Mouse (Mus musculus) adrenal gland, postnatal 36 days (tissue): ENCODE data around the gene Rfk. TPM values are rescaled to one million over a fixed set of nuclear protein-coding genes. Genes with fewer than 3 reads are reported as not detected.

ENCODE experiments used
- DNase-seq, 2 experiments: peaks; one replicate each; pipeline ENCODE4 v3.0.0; 2021; ENCODE audit warnings: mixed read lengths in 1 of 2
- total RNA-seq, 2 experiments: library from RNA; stranded (reverse); gene quantifications; 2 replicates each; pipeline ENCODE4 v1.2.3; 2021

Rfk gene
- total RNA-seq, 2 experiments from 2014 or later, result 84.2 to 343 TPM

DNA sequence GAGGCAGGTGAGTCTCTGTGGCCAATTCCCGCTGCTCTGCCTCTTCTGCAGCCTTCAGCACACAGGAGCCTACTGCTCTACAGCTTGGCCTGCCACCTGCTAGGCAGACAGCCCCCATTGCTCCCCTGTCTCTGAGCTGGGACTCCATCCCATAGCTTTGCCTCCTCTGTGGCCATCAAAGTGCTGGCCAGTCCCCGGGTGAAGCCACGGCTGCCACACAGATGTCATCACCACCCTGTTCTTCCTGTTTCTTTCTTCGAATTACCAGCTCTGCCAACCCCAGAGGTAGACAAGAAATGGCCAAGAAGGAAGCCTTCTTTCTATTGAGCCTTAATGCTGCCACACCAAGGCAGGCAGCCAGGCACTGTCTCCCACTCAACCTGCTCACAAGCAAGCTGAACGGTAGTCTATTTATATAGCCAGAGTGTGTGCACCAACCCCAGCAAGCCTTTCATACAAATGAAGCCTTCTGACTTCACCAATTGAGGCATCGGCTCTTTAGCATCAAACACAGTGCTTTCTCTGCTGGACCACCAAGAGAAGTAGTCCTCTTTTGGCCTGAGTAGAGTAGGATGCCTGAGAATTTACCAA is 10.9 kb upstream of the Rfk start:
- no peak for DNase-seq

DNA sequence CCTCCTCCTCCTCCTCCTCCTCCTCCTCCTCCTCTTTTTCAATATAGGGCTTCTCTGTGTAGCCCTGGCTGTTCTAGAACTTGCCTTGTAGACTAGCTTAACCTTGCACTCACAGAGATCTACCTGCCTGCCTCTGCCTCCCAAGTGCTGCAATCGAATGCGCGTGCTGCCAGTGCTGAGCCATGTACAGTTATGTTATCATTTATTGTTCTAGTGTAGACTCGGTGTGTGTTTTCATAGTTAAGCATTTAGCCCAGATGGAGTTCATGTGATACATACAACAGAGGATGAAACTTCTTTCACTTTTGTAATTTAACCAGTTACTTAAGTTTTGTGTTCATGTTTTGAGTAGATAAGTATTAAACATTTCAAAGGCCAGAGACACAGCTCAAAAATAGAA is 8.8 kb upstream of the Rfk start:
- DNase-seq, result no peak

DNA sequence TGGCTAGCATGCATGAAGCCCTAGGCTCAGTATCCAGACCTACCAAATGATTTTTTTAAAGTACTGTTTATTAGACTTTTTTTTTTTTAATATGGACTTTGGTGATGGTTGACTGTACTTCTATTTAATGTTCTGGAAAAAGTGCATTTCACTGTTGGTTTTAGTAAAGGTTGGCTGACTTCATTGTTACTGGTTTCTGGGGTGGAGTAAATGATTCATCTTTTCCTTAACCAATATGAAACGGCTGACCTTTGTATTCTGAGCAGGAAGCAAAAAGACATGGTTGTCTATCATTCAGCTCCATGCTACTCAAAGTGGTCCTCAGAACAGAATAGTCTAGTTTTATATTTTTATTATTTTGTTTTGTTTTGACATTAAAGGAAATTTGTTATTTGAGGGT is 8.4 kb upstream of the Rfk start:
- no peak for DNase-seq

DNA sequence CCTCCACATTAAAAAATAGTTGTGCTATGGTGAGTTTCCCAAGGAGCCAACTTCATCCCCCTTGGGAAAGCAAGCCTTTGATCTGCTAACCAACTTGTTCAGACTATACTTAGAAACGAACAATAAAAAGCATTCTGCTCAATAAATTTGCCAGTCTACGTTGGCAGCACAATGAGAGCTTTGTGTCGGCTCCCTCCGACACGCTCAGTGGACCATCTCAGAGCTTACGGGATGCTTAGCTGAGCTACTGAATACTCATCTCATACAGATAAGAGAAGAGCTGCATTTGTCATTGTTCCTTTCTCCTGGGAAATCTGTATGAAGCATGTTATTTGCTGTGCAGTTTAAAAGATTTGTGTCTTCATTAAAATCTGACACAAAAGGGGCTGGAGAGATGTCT is 7.4 kb upstream of the Rfk start:
- no peak for DNase-seq

DNA sequence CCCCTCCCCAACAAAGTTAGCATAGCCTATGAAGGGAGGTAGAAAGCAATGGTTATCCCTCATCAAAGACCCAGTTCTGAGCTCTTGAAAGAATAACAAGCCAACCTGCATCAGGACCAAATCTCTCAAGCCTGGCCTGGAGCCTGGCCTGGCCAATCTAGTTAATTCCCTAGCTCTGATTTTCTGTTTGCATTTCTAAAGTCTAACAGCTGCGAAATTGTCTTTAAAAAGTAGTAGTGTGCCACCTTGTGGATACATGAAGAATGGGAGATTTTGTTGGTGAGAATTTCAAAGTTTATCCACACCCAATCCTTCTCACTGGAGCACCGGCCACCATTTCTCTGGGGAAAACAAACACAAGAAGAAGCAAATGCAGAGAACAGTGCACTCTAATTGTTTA is 5.4 kb upstream of the Rfk start:
- DNase-seq, result no peak

DNA sequence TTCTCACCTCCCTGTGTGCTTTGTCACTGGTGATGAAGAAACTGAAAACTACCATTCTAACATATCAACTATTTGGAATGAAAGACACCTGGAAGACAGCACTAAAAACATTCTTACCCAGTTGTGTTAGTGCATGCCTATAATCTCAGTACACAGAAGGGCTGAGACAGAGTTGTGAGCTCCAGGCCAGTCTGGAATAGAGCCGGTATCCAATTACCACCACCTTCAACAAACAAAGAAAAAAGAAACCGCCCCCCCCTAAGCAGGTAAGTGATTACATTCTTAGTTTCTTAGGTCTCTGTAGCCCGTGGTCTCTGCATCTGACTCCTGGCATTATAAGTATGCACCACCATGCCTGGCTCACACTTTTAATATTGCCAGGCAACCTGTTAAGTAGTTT is 977 bp upstream of the Rfk start:
- no peak for DNase-seq

DNA sequence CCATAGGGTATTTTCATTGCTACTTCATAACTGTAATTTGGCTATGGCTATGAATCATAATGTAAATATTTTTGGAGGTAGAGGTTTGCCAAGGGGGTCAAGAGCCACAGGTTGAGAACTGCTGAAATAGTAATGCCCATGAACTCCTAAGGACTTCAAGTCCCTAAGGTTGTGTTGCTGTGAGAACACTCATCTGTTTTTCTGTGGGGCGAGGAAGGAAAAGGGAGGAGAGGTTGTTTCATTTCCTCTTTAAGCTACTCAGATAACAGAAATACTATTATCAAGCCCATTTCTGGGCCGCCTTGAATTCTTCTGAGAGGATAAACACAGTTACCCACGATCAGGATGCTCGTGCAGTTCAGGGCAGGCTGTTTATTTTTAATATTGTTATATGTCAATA is 3.0 kb downstream of the Rfk start:
- DNase-seq, result no peak

DNA sequence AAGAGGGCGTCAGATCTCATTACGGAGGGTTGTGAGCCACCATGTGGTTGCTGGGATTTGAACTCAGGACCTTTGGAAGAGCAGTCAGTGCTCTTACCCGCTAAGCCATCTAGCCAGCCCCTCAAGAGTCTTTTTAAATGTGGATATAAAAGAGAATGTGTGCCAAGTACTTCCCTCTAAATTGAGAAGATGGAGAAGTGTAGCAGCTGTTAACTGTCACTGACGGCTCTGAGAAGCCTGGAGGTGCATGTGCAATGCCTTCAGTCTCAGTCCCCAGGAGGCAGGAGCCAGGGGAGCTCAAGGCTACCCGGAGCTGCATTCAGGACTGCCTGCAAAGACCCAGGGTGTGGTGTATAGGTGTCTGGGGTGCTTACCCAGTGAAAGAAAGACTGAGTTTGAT is 4.1 kb downstream of the Rfk start:
- DNase-seq, result no peak

DNA sequence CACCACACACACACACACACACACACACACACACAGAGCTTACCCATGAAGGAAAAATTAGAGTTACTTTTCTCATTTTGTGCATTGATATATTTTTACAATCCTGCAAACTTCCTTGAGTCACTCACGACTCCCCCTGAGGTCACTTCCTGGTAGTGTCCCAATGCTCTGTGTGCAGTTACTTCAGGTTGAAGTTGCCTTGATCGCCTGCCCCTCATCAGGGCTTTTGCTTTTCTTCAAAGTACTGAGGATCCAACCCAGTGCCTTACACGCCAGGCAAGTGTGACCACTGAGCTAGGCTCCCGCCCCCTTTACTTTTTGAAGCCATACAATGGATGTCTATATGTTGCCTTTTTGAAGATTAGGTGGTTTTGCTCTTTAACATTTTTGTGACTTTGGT is 6.1 kb downstream of the Rfk start:
- no peak for DNase-seq

DNA sequence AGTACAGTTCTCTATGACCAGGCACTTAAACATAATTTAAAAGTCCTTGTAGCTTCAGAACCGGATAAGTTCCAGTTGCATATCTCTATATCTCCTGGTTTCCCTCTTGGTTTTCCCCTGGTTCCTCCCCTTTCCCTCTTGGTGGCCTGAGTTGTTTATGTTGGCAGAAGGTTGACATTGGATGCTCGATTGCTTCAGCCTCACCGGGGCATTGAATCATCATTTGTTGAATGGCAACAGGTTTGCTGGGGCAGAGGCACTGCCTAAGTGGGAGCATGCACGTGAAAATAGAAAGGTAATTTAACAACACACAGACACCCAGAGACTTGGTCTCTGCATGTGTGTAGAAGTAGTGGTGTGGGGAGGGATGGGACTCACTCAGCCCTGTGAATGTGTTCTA is 6.7 kb downstream of the Rfk start:
- DNase-seq, result peak in 1 of 2 experiments; percentile 28

DNA sequence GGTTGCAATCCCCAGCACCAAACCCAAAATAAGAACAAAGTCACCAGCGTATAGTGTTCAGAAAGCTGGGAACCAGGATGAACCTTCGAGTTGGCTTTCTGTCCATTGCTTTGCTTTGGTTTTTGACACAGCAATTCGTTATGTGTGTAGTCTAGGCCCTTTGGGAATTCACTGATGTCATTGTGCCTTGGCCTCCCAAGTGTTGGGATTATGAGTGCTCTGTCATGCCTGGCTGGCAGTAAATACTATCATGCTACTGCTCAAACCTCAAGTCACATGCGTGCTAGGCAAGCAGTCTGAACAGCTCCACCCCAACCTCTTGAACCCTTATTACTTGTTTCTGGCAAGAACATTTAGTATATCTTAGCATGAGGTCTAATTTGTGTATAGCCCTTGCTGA is 9.3 kb downstream of the Rfk start:
- DNase-seq, result no peak

DNA sequence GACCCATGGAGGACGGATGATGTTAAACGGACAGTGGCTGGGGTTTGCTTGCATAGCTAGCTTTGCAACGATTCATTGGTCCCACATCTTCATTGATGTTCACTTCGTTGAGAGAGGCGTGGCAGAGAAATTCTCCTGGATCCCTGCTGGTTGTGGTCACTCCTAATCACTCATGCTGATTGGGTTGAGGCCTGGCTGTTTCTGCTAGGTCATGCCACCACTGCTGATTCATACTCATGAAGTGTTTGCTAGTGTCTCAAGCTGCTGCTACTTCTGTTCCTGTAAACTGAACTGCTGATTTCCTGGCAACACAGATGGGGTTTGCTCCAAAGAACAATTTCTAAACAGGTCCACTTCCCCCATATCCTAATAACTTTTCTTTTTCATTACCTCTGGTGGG is 13.0 kb downstream of the Rfk start:
- DNase-seq, result no peak

DNA sequence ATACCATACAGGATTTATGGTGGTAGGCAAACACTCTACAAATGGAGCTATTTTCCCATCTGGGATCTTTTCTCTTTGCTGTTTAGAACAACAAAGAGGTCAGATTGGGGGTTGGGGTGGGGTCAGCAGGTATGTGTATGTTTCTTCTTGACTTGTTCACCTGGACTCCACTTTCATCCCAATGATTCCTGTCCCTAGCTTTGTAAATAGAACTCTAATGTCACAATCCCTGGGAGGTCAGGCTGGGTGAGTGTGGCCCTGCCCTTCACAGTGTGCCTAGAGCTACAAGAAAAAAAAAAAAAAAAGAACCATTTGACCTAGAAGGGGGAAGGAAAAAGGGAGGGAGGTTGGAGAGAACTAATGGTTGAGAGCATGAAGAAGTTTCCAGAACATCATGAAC is 14.7 kb downstream of the Rfk start:
- DNase-seq, result peak in 1 of 2 experiments; percentile 40

DNA sequence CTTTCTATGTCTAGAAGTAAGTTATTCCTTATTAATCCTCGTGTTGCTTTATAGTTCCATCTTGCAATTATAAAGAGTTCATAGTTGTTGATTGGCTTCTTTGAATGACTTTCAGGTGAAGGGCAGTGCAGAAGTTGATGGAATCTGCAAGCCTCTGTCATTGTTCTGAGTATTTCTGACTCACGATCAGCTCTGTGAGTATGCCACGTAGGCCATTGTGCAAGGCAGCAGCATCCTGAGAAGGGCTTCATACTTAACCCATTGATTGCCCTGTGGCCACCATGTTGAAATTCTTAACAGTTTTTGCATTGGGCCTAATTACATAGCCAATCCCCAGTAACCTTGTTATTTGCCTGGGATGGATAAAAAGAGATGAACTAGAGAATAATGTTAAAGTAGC is 15.5 kb downstream of the Rfk start:
- DNase-seq, result peak in 1 of 2 experiments; percentile 40

DNA sequence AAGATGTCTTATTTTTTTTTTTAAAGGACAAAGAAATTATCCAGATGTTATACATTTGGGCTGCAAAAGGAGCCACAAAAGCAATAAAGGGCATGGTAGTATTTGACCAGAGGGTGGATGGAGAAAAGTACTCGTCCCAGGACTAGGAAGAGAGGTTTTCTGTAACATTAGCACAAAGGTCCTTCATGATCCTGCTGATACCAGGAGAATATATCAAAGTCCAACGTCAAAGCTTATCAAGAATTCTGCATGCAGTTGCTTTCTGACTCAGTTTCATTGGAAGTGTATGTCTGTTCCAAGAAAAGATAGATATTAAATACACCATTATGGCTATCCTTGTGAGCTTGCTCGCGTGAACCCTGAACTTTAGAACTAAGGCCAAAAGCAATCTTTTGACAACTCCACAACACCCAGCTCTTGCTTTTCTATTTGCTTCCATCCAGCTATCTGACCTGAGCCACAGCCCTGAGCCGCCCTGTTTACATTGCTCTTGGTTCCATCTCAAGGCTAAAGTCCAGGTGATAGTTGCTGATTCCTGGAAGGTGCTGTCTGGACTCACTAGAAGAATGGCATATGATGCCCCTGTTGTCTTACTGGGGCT is 16.7 kb downstream of the Rfk start:
- DNase-seq, result no peak

DNA sequence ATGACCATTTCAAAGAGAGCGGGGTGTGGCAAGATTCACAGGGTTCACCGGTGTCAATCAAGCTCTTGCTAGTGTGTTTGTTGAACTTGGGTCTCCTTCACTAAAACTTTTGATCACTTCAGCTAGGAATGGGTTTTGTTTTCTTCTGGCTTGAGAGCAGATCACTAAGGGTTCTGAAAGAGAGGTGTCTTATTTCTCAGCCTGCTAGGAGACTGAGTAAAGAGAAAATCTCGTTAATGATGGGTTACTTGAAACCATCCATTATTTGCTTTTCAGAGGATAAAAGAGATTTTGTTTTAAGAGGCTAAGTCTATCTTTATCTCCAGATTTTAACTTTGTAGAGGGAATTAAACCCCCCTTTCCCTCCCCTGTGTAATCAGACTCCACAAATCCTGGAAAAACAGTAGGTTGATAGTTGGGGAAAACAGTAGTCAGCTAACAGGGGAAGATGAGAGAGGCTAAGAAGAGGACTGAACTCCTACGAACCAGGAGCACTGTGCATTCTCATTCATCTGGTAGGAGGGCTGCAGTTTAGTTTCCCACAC is 19.1 kb downstream of the Rfk start:
- DNase-seq, result no peak

DNA sequence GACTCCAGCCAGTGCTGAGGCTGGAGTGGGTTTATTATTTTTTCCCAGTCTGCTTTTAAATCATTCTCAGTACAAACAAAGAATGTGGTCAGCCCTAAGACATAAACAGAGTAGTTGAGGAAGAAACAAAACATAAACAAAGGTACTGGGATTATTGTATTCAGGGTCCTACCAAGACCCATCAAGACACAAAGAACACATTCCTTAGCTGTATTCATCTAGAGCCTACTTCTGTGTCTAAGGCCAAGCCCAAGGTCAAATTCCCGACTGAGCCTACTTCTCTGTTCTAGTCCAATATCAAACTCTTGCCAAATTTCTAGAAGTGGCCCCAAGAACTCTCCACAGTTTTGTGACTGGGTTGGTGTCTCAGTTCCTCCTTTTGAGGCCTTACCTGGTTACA is 24.0 kb downstream of the Rfk start:
- no peak for DNase-seq

DNA sequence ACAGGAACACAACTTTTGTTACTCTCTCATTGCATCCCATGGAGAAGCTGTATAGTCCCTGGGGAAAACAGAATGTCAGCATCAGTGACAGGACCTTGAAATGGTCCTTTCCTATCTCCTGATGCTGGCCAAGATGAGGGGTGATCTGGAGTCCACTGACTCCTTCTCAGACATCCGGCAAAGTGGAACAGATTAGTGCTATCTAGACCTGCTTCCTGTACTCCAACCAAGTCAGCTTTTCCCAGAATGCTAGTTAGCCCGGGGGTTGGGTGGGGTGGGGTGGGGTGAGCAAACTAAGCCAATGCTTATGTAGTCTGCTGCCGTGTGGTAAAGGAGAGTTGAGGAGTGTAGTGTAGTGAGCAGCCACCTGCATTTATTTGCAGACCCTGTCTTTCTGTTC is 29.5 kb downstream of the Rfk start:
- DNase-seq, result no peak

DNA sequence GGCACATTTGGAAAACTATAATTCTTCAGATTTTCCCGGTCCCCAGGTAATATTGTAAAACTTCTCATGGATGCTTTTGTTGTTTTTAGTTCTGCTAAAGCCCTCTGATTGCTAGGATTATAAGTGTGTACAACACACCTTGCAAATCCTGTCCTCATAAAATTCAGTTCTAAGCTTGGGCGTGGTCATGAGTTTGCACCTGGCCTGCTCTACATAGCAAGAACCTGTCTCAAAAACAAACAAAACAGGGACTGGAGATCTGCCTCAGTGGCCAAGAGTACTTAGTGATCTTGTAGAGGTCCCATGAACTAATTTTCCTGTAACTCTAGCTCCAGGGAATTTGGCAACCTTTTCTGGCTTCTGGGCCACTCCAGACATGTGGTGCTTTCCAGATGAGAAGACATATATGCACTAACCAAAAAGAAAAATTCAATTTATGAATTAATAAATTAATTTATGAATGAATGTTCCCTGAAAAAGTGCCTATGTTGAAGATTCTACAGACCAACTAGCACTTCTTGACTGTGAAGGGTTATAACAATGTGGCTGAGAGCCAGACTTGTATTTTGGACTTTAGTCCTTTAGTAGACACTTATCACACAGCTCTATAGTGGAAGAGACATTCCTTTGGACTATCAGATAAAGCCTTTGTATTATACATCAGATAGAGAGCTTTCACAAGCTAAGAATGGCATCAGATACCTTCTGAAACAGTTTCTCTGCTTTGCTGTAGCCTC is 34.1 kb downstream of the Rfk start:
- DNase-seq, result no peak

DNA sequence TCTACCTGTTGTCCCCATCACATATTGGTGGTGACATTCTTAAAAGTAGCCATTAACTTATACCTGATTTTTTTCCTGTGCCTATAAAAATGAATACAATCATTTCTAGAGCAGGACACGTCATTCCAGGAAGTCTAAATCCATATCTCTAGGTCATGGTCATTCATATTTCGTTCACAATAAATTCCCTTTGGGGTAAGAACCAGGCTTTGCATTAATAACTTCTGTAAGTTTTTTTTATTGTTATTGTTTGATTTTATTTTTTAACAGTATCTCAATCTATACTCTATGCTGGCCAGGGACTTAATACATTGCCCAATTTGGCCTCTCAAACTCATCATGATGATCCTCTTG is 34.7 kb downstream of the Rfk start:
- DNase-seq, result no peak

DNA sequence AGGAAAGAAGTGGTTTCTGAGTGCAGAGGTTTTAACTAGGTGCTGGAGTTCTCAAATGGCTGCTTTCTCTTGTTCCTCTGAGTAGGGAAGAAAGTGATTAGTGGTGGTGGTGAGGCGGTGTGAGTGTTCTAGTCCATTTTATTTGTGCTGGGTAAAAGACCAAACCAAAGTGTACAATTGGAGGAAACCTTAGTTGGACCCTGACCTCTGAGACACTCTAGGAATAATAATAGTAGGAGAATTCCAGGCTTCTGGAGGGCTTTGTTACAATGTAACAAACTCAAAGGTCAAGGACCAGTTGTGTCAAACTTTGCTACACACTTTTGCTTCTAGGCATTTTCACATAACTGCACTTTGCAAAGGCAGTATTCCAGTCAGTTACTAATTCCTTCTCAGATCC is 42.8 kb downstream of the Rfk start:
- DNase-seq, result no peak

DNA sequence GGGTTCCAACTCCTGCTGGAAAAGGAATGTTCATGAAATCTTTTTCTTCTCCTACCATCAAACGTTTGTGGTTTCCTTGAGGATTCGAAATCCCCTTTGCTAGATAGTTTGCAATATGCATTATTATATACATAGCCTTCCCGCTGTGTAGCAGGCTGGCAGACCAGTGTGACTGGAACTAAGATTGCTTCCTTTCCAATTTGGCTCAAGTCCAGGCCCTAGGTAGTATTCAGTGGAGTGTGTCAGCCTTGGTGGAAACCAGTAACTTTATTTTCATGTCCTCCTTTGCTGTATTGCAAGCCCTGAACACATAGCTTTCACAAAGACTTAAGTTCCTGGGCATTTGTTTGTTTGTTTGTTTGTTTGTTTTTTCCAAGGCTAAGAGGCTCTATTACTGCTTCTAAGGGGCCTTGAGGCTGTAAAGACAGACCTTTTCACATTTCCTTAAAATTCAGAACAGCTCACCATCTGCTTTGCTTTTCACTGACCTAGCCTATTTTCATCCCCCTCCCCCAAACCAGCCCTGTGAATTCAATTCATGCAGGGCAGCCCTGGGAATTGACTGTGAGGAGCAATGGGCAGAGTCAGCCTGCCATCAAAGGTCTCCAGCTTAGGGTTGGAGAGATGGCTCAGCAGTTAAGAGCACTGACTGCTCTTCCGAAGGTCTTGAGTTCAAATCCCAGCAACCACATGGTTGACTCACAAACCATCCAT is 45.8 kb downstream of the Rfk start:
- no peak for DNase-seq

DNA sequence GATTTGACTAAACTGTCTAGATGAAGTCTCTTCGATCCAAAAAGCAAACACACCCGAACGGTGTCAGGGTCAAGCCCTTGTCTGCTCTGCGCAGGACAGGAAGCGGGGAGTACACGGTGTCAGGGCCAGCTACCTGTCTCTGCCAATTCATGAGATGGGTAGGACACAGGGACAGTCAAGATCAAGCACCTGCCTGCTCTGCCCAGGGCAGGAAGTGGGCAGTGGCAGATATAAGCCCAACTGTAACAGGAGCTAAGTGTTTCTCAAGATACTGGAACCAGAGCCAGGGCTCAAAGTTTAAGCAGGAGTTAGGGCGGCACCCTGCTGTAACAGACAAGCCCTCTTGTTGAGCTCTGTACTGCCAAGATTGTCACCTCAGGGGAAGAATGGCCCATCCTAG is 49.7 kb downstream of the Rfk start:
- no peak for DNase-seq
